17 mouse cellular contexts compared by ENCODE assay signal in genomic region chr13:6040132-6040531, GRCm38 (mm10).
DNase-seq lines count a peak whose midpoint lies in the region; ATAC-seq and TF ChIP-seq lines count a peak whose summit lies in the region.
"Had no signal": no experiment of that assay in that cellular context is flagged by ENCODE, and none has a peak within 500 bp of the region (broad histone marks: within the 10 kb centered on the region; RNA-seq: fewer than 3 reads in every experiment).

No protein-coding gene starts in this region.

- H3K36me3 ChIP-seq in forebrain, embryonic 14.5 days (ENCODE audit: control insufficient read depth, insufficient read depth, low read length), result no peaks in the 10 kb centered on the region
- H3K36me3 ChIP-seq in forebrain, embryonic 10.5 days (replicated peaks), result no peaks in the 10 kb centered on the region
- H3K36me3 ChIP-seq in neural tube, embryonic 11.5 days (ENCODE audit: control insufficient read depth, insufficient read depth, low read length), result no peaks in the 10 kb centered on the region
- no peaks in the 10 kb centered on the region for H3K36me3 ChIP-seq in neural tube, embryonic 12.5 days
- H3K36me3 ChIP-seq: embryonic facial prominence, embryonic 13.5 days; hindbrain, embryonic 12.5 days had no signal

- no peak overlapping the region for H3K4me3 ChIP-seq in forebrain, embryonic 14.5 days (ENCODE audit: low read depth, low read length)
- H3K4me3 ChIP-seq in forebrain, embryonic 10.5 days, result no peak overlapping the region
- H3K4me3 ChIP-seq in neural tube, embryonic 11.5 days (ENCODE audit: low read depth, low read length), result no peak overlapping the region
- no peak overlapping the region for H3K4me3 ChIP-seq in neural tube, embryonic 12.5 days
- H3K4me3 ChIP-seq in left cerebral cortex, adult 2 months, result no peak overlapping the region
- H3K4me3 ChIP-seq: embryonic facial prominence, embryonic 13.5 days; hindbrain, embryonic 12.5 days; layer of hippocampus, adult 2 months had no signal

- peak; percentile 8 for DNase-seq in forebrain, embryonic 14.5 days (ENCODE audit: low spot score)
- DNase-seq in forebrain, embryonic 10.5 days (ENCODE audit: extremely low spot score, low spot score), result no peak
- no peak for DNase-seq in neural tube, embryonic 11.5 days (ENCODE audit: low spot score)
- no peak for DNase-seq in neural tube, embryonic 10.5 days (ENCODE audit: extremely low spot score, low spot score)
- peak; percentile 73 for DNase-seq in retina, postnatal 1 day
- DNase-seq in left cerebral cortex, adult 2 months (ENCODE audit: extremely low spot score in 1 of 2, low spot score in 2 of 2), result no peak
- DNase-seq: adrenal gland, postnatal 36 days; cerebellum, adult 9-10 months; gastrocnemius, postnatal 25 days; kidney, adult 2 months; kidney, postnatal 14 days had no signal

- H3K4me2 ChIP-seq in forebrain, embryonic 14.5 days (ENCODE audit: low read length), result no peak overlapping the region
- H3K4me2 ChIP-seq in neural tube, embryonic 11.5 days (ENCODE audit: low read depth), result no peak overlapping the region
- H3K4me2 ChIP-seq in neural tube, embryonic 12.5 days (replicated peaks), result no peak overlapping the region
- H3K4me2 ChIP-seq: embryonic facial prominence, embryonic 13.5 days; hindbrain, embryonic 12.5 days had no signal

- H3K4me1 ChIP-seq in forebrain, embryonic 14.5 days (ENCODE audit: control insufficient read depth, insufficient read depth, low read length), result peaks cover 4% of the 10 kb centered on the region; the same call in 1 of the 2 replicates
- peaks cover 11% of the 10 kb centered on the region for H3K4me1 ChIP-seq in forebrain, embryonic 10.5 days
- H3K4me1 ChIP-seq in neural tube, embryonic 11.5 days (ENCODE audit: control insufficient read depth, insufficient read depth, low read length), result no peaks in the 10 kb centered on the region
- H3K4me1 ChIP-seq in neural tube, embryonic 12.5 days, result no peaks in the 10 kb centered on the region
- H3K4me1 ChIP-seq: embryonic facial prominence, embryonic 13.5 days had no signal

- no peak for TF ChIP-seq CTCF in left cerebral cortex, adult 2 months (IDR thresholded peaks at IDR 0.05)

- H3K27me3 ChIP-seq in forebrain, embryonic 14.5 days (replicated peaks; ENCODE audit: control insufficient read depth, insufficient read depth, low read length), result no peaks in the 10 kb centered on the region
- H3K27me3 ChIP-seq in forebrain, embryonic 10.5 days (ENCODE audit: poor library complexity, severe bottlenecking), result no peaks in the 10 kb centered on the region
- H3K27me3 ChIP-seq in neural tube, embryonic 11.5 days (ENCODE audit: control insufficient read depth, insufficient read depth, low read length), result no peaks in the 10 kb centered on the region
- H3K27me3 ChIP-seq in neural tube, embryonic 12.5 days (replicated peaks), result no peaks in the 10 kb centered on the region
- H3K27me3 ChIP-seq: embryonic facial prominence, embryonic 13.5 days; hindbrain, embryonic 12.5 days had no signal

- H3K9me3 ChIP-seq in forebrain, embryonic 14.5 days (replicated peaks; ENCODE audit: control insufficient read depth, low read length), result no peaks in the 10 kb centered on the region
- H3K9me3 ChIP-seq in forebrain, embryonic 10.5 days, result no peaks in the 10 kb centered on the region; the same call in 1 of the 2 replicates
- no peaks in the 10 kb centered on the region for H3K9me3 ChIP-seq in neural tube, embryonic 11.5 days (ENCODE audit: control insufficient read depth, low read length)
- no peaks in the 10 kb centered on the region for H3K9me3 ChIP-seq in neural tube, embryonic 12.5 days
- H3K9me3 ChIP-seq: embryonic facial prominence, embryonic 13.5 days; hindbrain, embryonic 12.5 days had no signal

- no peak overlapping the region for H3K9ac ChIP-seq in forebrain, embryonic 14.5 days (ENCODE audit: low read length)
- H3K9ac ChIP-seq in neural tube, embryonic 11.5 days (ENCODE audit: low read length), result no peak overlapping the region
- no peak overlapping the region for H3K9ac ChIP-seq in neural tube, embryonic 12.5 days
- H3K9ac ChIP-seq: embryonic facial prominence, embryonic 13.5 days; hindbrain, embryonic 12.5 days had no signal

- WGBS in forebrain, embryonic 14.5 days, result 14% methylated on average over 7 of the region's 7 CpGs
- 55% methylated on average over 7 of the region's 7 CpGs for WGBS in forebrain, embryonic 10.5 days
- WGBS in neural tube, embryonic 11.5 days, result 34% methylated on average over 7 of the region's 7 CpGs
- 22% methylated on average over 7 of the region's 7 CpGs for WGBS in neural tube, embryonic 12.5 days

- intact Hi-C loops in left cerebral cortex, adult 2 months (cut with DNase I), result no loop called here

- no peak overlapping the region for H3K27ac ChIP-seq in forebrain, embryonic 14.5 days (ENCODE audit: low read depth, low read length)
- no peak overlapping the region; the same call in 1 of the 2 replicates for H3K27ac ChIP-seq in forebrain, embryonic 10.5 days
- H3K27ac ChIP-seq in neural tube, embryonic 11.5 days (ENCODE audit: low read depth, low read length), result no peak overlapping the region
- H3K27ac ChIP-seq in neural tube, embryonic 12.5 days, result no peak overlapping the region
- no peak overlapping the region for H3K27ac ChIP-seq in left cerebral cortex, adult 2 months
- H3K27ac ChIP-seq: embryonic facial prominence, embryonic 13.5 days; hindbrain, embryonic 12.5 days; layer of hippocampus, adult 2 months; macrophage had no signal

- peak; percentile 37; the same call in 1 of the 2 replicates for ATAC-seq in forebrain, embryonic 14.5 days
- ATAC-seq in neural tube, embryonic 11.5 days (ENCODE audit: insufficient read depth, low FRiP score, low TSS enrichment), result peak; percentile 63
- peak; percentile 76 for ATAC-seq in neural tube, embryonic 12.5 days (ENCODE audit: low FRiP score, low read depth)
- ATAC-seq: inflammation-experienced regulatory T-cells, adult 6 months had no signal

Comparison
In these comparisons a context has a peak if more than half of its experiments do, and no peak if none do; other contexts are left out.
1. DNase-seq: peak in forebrain, embryonic 14.5 days (single experiment) and retina, postnatal 1 day (single experiment); none in forebrain, embryonic 10.5 days (single experiment), neural tube, embryonic 11.5 days (single experiment), neural tube, embryonic 10.5 days (single experiment) and left cerebral cortex, adult 2 months (0 of 2).
2. Peak in every context shown above with its lines, with median percentiles within 50 percentile points of each other: ATAC-seq.